Mouse (Mus musculus): Measurements from ENCODE around the gene Snph. TPM values are rescaled to one million over a fixed set of nuclear protein-coding genes. Genes with fewer than 3 reads are reported as not detected.

Snph gene
- total and polyA plus RNA-seq, 3 experiments: not detected

GRCm38 (mm10) chr2:151608435-151608834, 24.0 kb downstream of the Snph start:
- H3K27me3 ChIP-seq (ENCODE audit: control insufficient read depth in 1 of 2, insufficient read depth in 2 of 2, low read length in 2 of 2): peaks cover 0 to 3% of the 10 kb centered on the region in 2 experiments; a peak in 2 of 4 replicates

DNA sequence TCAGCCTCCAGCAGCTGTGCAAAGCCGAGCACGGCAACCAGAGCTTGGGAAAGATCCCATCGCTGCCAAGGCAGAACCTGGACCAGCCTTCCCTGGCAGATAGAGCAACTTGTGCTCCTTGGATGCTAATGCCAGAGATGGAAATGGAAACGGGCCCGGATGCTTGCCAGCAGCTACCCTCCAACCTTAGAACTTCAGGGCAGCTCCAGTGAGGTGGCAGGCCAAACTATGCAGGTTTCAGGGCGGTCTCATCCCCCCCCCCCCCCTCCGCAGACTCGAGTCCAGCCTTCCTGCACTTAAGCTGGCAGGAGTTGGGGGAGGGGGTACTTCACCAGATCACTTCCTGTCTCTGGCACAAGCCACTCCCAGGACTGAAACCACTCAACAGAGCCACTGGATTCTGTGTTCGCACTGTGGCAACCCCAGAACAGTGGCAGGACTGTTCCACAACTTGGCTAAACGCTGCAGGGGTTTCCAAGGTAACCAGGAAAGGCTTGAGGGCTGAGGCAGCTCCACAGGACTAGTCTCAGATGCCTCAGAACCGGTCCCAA, 26.9 kb downstream of the Snph start:
- H3K27me3 ChIP-seq (ENCODE audit: control insufficient read depth in 1 of 2, insufficient read depth in 2 of 2, low read length in 2 of 2): peaks cover 0 to 3% of the 10 kb centered on the region in 2 experiments; a peak in 2 of 4 replicates

More at GRCm38 (mm10) chr2:151608435-151608834, 24.0 kb downstream of the Snph start:
- Histone ChIP-seq H3K79me2 (ENCODE audit: control insufficient read depth, insufficient read depth, low read length, poor library complexity) (no peaks in the 10 kb centered on the region), H3K27ac (ENCODE audit: control insufficient read depth, low read depth, low read length) (no peak overlapping the region), H3K4me3 (ENCODE audit: control insufficient read depth in 1 of 2, insufficient read depth in 1 of 2, low read depth in 2 of 2, low read length in 2 of 2) (no peak overlapping the region), H3K9me3 (replicated peaks; ENCODE audit: insufficient read depth, low read length) (no peaks in the 10 kb centered on the region), H3K4me1 (ENCODE audit: control insufficient read depth in 1 of 2, insufficient read depth in 2 of 2, low read length in 2 of 2) (no peaks in the 10 kb centered on the region), H3K36me3 (ENCODE audit: control insufficient read depth in 1 of 2, insufficient read depth in 2 of 2, low read length in 2 of 2) (no peaks in the 10 kb centered on the region), H3K9ac (ENCODE audit: control insufficient read depth, low read depth, low read length, poor library complexity, severe bottlenecking) (no peak overlapping the region)
- no peak for DNase-seq (ENCODE audit: low read depth, low spot score)
- TF ChIP-seq E2F4 (IDR thresholded peaks at IDR 0.05; ENCODE audit: borderline replicate concordance, low read depth, low read length) (no peak), POLR2A (IDR thresholded peaks at IDR 0.05; ENCODE audit: control insufficient read depth in 1 of 2, insufficient read depth in 1 of 2, low read depth in 1 of 2, low read length in 2 of 2, poor library complexity in 1 of 2) (no peak), TBP (IDR thresholded peaks at IDR 0.05; ENCODE audit: low read depth, low read length) (no peak), SIN3A (IDR thresholded peaks at IDR 0.05; ENCODE audit: low read length) (no peak), CHD1 (IDR thresholded peaks at IDR 0.05; ENCODE audit: low read depth, low read length) (no peak), ELF1 (IDR thresholded peaks at IDR 0.05; ENCODE audit: low read depth, low read length) (no peak), TCF12 (IDR thresholded peaks at IDR 0.05; ENCODE audit: low read depth, low read length) (no peak), RAD21 (IDR thresholded peaks at IDR 0.05; ENCODE audit: low read depth, low read length) (no peak), GATA1 (IDR thresholded peaks at IDR 0.05; ENCODE audit: low read depth, low read length) (no peak), ZKSCAN1 (IDR thresholded peaks at IDR 0.05; ENCODE audit: low read depth, low read length) (no peak), MAX (IDR thresholded peaks at IDR 0.05; ENCODE audit: low read length) (no peak)

More for the DNA sequence above, 26.9 kb downstream of the Snph start:
- TF ChIP-seq BHLHE40 (IDR thresholded peaks at IDR 0.05; ENCODE audit: borderline replicate concordance, low read depth, low read length): no peak
- no peak for TF ChIP-seq MYB (IDR thresholded peaks at IDR 0.05; ENCODE audit: low read depth, low read length)
- TF ChIP-seq MXI1 (IDR thresholded peaks at IDR 0.05; ENCODE audit: low read depth, low read length): no peak
- TF ChIP-seq POLR2AphosphoS5 (IDR thresholded peaks at IDR 0.05; ENCODE audit: borderline replicate concordance, low read depth, low read length): no peak
- no peak for TF ChIP-seq POLR2A (IDR thresholded peaks at IDR 0.05; ENCODE audit: control insufficient read depth in 1 of 2, insufficient read depth in 1 of 2, low read depth in 1 of 2, low read length in 2 of 2, poor library complexity in 1 of 2)
- no peak for TF ChIP-seq CTCF (IDR thresholded peaks at IDR 0.05 in 2 of 3, conservative IDR thresholded peaks at IDR 0.05 in 1 of 3; ENCODE audit: control insufficient read depth in 1 of 3, insufficient read depth in 1 of 3, low read depth in 2 of 3, low read length in 3 of 3, poor library complexity in 1 of 3, severe bottlenecking in 1 of 3)
- TF ChIP-seq EP300 (IDR thresholded peaks at IDR 0.05; ENCODE audit: low read depth in 1 of 2, low read length in 2 of 2): no peak
- TF ChIP-seq JUND (IDR thresholded peaks at IDR 0.05; ENCODE audit: low read depth, low read length): no peak
- no peak for TF ChIP-seq SIN3A (IDR thresholded peaks at IDR 0.05; ENCODE audit: low read length)
- TF ChIP-seq CHD2 (IDR thresholded peaks at IDR 0.05; ENCODE audit: low read length): no peak
- TF ChIP-seq TBP (IDR thresholded peaks at IDR 0.05; ENCODE audit: low read depth, low read length): no peak
- no peak for TF ChIP-seq TCF12 (IDR thresholded peaks at IDR 0.05; ENCODE audit: low read depth, low read length)
- TF ChIP-seq USF1 (IDR thresholded peaks at IDR 0.05; ENCODE audit: low read depth, low read length): no peak
- TF ChIP-seq SMC3 (IDR thresholded peaks at IDR 0.05; ENCODE audit: low read depth, low read length): no peak
- TF ChIP-seq CHD1 (IDR thresholded peaks at IDR 0.05; ENCODE audit: low read depth, low read length): no peak
- no peak for TF ChIP-seq GATA1 (IDR thresholded peaks at IDR 0.05; ENCODE audit: low read depth, low read length)
- no peak for TF ChIP-seq E2F4 (IDR thresholded peaks at IDR 0.05; ENCODE audit: borderline replicate concordance, low read depth, low read length)
- no peak for DNase-seq (ENCODE audit: low read depth, low spot score)
- H3K9ac ChIP-seq (ENCODE audit: control insufficient read depth, low read depth, low read length, poor library complexity, severe bottlenecking): no peak overlapping the region
- H3K36me3 ChIP-seq (ENCODE audit: control insufficient read depth in 1 of 2, insufficient read depth in 2 of 2, low read length in 2 of 2): no peaks in the 10 kb centered on the region
- H3K9me3 ChIP-seq (replicated peaks; ENCODE audit: insufficient read depth, low read length): no peaks in the 10 kb centered on the region
- H3K27ac ChIP-seq (ENCODE audit: control insufficient read depth, low read depth, low read length): no peak overlapping the region
- H3K4me3 ChIP-seq (ENCODE audit: control insufficient read depth in 1 of 2, insufficient read depth in 1 of 2, low read depth in 2 of 2, low read length in 2 of 2): no peak overlapping the region
- no peaks in the 10 kb centered on the region for H3K79me2 ChIP-seq (ENCODE audit: control insufficient read depth, insufficient read depth, low read length, poor library complexity)
- H3K4me1 ChIP-seq (ENCODE audit: control insufficient read depth in 1 of 2, insufficient read depth in 2 of 2, low read length in 2 of 2): no peaks in the 10 kb centered on the region
